Mouse (Mus musculus): ENCODE data around the gene Ahcyl2. TPM values are rescaled to one million over a fixed set of nuclear protein-coding genes. Genes with fewer than 3 reads are reported as not detected.

Ahcyl2 gene
- total RNA-seq, 2 experiments from 2014 or later, result 72.1 to 79.0 TPM

DNA sequence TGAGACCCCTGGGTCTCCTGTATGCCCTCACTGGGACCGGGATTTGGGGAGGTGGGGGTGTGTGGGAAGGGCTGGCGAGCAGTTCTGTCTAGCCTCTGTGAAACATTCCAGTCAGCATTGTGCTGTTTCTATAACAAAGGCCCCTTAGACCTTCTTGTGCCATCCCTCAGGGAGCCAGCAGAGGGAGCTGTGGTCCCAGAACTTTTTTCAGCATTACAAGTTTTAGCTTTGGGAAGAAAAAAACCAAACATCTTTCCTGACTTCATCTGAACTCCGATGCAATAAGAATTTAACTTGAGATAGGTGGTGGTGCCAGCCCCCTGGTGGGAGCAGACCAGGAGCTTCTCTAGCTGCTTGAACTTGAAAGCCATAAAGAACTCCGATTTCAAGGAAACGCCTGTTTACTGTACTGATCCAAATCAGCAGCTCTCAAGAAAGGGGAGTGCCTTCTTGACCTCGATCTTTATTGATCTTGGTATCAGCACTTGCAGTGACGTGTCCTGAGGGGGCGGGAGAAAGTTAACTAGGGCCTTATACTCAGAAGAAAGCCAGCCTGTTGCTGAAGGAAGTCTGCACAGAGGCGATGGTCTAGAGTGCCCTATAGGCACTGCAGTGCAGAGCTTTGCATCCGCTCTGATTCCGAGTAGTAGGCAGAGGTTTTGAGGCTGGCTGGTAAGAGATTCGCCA is 85.5 kb downstream of the Ahcyl2 start:
- DNase-seq, result peak; percentile 86

DNA sequence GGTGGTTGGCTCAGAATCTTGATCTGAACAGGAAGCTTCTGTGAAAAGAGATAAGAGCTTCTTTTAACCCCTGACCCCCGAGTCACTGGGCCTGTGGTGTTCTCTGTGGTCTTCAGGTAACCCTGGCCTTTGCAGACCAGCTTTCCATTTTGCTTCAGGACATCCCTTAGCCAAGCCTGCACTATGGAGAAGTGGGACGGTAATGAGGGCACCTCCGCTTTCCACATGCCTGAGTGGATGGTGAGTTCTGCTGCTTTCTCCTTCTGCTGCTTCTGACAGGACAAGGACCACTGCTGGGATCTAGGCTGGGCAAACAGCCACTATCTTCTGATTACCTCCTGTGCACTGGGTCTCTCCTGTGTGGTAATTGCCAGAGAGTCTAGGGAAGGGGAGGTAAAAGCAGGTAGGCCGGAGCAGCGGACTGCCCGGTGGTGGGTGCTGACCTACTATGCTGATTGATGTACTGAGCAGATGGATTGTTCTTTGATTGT is 86.1 kb downstream of the Ahcyl2 start:
- DNase-seq, result no peak

DNA sequence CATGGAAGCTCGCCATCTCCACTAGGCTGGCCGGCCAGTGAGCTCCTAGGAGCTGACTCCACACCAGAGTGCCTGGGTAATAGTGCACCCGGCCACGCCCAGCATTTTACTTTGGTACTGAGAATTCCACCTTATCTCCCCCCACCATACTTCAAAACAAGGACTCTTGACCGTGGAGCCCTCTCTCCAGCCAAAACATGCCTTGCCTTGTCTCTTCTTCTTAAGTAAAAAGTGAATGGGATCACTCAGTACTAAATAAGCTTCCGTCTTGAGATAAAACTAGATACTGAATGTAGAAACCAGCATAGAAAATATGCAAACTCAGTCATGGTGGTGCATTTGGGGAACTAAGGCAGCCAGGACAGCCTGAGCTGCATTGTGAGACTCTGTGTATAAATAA is 90.8 kb downstream of the Ahcyl2 start:
- DNase-seq, result no peak

DNA sequence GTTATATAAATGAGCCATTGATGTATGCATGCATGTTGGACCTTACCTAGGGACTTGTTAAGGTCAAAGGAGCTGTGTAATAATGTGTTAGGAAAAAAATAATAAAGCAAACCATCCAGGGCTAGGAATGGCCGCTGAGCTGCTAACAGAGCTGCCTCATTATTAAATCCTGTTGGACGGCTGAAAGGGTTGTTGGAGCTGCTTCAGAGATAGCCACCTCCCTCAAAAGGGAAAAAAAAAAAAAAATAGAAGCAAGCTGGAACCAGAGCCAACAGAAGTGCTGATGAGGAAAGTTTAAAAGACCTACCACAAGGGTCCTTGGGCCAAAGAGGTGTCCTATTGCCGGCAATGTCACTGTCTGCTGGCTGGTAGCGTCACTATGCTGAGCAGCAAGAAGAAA is 91.5 kb downstream of the Ahcyl2 start:
- DNase-seq, result no peak

DNA sequence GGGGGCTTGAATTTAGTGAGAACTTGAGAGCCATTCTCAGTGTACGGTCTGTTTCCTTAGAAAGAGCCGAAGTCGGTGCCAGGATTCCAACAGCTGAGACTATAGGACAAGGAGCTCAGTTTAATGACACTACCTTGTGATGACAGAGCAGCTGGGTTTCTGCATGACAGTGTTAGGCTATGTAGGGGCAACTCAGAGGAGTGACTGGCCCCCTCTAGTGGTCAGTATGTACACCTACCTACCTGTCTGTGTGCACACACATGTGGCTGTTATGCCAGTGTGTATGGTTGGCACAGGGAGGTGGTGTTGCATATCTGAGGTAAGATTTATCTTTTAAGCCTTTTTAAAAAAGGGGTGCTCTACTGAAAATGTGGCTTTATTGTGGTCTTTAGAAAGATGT is 92.4 kb downstream of the Ahcyl2 start:
- no peak for DNase-seq

DNA sequence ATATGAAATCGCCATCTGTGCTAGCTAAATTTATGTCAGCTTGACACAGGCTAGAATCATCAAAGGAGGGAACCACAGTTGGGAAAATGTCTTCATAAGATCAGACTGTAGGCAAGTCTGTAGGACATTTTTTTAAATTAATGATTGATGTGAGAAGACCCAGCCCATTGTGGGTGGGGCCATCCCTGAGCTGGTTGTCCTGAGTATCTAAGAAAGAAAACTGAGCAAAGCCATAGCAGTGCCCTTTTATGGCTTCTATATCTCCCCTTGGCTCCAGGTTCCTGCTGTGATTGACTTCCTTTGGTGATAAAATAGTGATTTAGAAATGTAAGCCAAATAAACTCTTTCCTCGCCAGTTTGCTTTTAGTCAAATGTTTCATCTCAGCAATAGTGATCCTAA is 97.1 kb downstream of the Ahcyl2 start:
- DNase-seq, result no peak

DNA sequence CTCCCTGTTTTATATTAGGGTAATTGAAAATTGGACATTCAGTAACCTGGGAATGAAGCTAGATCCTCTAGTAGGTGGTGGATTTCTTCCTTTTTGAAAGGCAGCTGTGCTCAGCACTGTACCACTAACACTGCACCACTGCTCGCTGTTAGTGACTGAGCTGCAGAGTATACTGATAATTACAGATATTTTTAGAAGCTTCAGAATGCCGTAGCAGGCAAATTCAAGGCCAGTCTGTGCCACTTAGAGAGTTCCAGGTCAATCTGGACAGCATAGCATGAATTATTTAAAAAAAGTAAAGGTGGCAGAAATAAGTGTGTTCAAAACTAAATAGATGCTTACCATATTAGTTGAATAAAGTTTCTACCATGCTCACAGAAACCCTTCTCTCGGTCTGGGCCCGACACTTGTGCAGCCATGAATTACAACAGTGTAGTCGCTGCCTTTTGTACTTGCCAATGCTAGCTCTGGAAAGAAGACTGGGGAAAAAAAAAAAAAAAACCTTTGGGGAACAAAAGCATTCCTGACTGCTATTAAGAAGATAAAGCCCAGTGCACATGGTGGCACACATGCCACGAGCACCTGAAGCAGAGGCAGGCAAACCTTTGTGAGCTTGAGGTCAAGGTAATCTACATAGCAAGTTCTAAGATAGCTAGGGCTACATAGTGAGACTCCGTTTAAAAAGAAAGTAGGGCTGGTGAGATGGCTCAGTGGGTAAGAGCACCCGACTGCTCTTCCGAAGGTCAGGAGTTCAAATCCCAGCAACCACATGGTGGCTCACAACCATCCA is 99.3 kb downstream of the Ahcyl2 start:
- no peak for DNase-seq

DNA sequence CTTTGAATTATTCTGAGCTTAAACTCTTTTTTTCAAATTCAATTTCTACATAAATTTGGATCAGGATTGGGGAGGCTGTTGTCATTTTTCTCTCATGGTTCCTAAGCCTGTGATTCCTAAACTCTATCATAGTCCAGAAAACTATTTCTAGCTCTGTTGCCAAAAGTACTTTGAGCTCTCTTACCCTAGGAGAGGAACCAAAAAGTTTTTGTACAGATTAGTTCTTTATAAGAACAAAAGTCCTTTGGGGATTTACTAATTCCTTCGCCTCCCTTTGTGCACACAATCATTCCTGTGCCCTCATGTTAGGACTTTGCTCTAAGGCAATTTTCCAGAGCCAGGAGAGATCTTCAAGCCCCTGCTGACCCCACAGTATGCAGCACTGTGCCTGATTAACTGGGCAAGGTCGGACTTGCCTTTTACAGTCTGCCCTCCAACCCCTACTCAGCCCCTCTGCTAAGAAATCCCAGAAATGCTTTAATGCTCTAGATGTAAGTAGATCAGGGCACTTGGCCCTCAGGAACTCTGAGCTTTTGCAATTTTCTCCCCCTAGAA is 100.6 kb downstream of the Ahcyl2 start:
- DNase-seq, result no peak

DNA sequence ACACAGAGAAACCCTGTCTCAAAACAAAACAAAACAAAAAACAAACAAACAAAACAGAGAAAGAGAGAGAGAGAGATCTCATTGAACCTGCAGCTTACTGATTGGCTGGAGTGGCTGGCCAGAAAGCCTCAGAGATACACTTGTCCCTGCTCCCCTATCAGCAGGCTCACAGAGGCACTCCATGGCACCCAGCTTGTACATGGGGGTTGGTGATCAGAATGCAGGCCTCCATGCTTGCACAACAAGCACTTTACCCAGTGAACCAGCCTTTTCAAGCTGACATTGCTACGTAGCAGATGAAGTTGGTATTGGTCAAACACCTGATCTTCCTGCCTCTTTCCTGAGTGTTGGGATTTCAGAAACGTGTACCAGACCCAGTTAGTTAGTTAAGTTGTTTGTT is 105.8 kb downstream of the Ahcyl2 start:
- no peak for DNase-seq

DNA sequence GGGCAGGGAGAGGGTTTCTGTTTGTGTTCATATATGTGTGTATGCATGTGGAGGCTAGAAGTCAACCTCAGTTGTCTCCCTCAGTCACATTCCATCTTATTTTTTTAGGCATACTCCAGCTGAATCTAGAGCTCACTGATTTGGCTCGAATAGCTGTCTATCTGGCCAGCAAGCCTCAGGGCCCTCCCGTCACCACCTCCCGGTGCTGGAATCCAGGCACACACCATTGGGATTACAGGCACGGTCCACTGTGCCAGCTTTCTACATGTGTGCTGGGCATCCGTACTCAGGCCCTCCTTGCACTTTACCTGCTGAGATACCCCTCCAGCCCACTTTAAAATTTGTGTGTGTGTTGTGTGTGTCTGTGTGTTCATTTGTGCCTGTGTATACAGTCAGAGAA is 107.8 kb downstream of the Ahcyl2 start:
- DNase-seq, result peak; percentile 53

DNA sequence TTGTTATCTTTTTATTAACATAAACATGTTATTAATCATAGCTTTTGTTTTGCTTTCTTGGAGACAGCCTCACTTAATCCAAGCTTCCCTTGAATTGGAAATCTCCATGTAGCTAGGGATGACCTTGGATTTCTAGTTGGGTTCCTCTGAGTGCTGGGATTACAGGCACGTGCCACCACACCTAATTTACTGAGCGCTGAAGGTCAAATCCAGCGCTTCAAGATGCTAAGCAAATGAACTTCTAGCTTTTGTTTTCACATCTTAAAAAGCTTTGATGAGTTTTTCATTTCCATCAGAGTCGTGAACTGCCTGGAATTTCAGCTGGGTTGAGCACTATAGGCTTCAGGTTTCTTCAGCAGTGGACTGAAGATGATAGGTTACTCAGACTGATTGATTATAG is 109.0 kb downstream of the Ahcyl2 start:
- DNase-seq, result no peak

DNA sequence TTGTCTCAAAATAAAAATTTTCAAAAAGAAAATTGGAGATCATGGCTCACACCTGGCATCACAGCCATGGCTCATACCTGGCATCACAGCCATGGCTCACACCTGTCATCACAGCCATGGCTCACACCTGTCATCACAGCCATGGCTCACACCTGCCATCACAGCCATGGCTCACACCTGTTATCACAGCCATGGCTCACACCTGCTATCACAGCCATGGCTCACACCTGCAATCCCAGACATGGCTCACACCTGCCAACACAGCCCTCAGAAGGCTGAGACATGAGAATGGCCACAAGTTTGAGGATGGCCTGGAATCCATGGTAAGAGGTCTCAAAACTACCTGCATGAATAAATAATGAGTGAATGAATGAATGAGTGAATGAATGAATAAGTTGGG is 111.8 kb downstream of the Ahcyl2 start:
- DNase-seq, result no peak

DNA sequence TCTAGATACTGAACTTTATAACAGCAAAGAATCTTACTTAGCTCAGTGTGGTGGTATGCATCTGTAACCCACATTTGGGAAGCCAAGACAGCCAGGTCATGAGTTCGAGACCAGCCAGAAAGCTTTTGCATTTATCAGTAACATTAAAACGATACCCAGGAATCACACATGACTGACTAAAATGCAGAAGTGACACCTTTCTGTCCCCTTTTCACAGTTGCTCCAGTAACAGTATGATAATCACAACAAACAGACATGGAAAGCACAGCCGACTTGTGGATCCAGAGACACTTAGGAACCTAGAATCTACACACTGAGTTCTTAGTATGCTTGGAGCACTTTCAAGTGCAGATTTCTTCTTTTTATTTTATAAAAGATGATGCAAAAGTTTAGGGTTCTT is 113.0 kb downstream of the Ahcyl2 start:
- no peak for DNase-seq

DNA sequence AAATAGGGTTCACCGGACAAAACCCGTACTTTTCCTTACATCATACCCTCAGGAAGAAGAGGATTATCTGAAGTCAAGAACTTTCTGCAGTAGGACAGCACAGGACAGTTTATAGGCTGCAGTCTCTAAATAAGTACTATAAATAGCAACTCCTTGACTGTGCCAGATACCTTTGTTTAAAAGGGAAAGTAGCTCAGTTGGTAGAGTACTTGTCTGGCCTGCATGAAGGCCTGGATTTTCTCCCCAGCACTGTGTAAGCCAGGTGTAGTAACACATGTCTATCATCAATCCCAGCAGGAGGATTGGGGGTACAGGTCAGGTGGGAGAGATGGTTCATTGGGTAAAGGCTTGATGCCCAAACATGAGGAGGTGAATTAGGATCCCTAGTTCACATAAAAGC is 114.1 kb downstream of the Ahcyl2 start:
- DNase-seq, result no peak

DNA sequence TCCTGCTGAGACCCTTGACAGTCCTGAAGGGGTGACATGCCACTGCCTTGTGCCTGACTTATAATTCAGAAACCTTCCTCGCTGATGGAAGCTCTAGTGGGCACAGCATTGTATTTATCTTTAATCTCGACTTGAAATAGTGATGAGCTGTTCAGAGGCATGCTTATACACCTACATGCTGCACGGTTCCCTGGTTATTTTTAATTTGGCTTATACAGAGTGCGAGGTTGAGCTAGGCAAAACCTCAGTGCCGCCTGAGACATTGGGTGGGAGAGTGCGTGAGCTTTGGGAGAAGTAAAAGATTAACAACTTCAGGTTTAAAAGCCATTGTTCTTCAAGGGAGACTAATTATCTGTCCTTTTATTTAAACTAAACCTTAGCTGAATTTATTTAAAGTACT is 115.1 kb downstream of the Ahcyl2 start:
- DNase-seq, result no peak

DNA sequence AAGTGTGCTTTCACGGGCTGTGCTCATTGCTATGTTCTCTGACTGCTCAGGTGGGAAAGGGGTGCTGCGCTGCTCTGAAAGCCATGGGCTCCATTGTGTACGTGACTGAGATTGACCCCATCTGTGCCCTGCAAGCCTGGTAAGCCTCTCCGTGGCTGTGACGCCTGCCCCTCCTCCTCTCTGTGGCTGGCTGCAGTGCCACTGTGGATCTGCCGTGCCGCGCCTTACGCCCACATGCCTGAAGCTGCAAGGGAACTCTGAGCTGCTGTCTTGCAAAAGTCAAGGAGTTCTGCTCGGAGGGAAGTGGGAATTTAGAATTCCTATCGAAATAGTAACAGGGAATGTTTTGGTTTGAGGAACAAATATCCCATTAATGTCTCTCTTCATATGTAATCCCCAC is 123.3 kb downstream of the Ahcyl2 start:
- no peak for DNase-seq

DNA sequence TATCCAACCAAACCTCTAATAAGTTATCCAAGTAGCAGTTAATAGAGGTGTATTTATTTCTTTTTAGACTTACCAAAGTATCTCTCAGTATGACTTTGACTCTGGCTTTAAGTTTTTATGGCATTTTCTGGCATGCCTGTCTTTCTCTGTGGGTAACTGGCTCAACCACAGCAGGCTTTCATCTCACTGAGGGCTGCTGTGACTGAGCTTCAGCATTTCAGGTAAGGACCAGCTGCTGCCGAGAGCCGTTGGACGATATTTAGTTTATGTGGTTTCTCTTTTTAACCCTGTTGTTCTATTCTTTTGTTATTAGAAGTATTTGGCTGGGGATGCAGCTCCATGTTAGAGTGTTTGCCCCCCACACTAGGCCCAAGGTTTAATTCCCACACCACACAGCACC is 129.2 kb downstream of the Ahcyl2 start:
- no peak for DNase-seq

DNA sequence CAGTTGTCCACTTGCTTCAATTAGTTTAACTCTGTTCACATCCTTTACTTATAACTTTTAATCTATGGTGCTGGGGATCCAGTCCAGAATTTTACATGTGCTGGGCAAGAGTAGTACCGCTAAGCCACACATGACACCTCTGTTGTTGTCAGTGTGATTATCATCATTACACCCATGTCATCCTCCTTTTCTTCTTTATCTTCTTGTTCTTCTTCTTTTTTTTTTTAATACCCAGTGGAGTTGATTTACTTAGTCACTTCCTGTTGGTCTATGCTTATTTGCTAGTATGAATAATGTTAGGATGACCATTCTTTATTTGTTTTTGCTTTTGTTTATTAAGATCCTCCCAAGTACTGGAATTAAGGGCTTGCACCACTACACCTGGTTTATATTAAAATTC is 133.6 kb downstream of the Ahcyl2 start:
- no peak for DNase-seq

DNA sequence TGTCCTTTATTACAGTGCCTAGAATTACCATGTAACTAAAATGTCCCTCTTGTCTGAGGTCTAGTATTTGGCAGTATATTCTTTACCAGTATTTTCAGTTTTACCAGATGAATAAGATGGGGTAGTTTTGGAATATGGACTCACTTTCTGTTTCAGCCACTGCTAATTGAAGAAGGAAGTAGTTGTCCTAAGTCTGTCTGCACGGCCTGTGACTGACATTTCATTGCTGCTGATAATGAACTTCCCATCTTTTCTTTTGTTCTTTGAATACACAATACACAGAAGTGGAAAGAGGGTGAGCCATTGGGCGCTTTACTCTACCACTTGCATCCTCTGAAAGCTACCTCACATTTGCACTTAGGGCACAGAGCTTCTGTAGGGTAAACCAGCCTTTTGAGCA is 134.4 kb downstream of the Ahcyl2 start:
- DNase-seq, result no peak

DNA sequence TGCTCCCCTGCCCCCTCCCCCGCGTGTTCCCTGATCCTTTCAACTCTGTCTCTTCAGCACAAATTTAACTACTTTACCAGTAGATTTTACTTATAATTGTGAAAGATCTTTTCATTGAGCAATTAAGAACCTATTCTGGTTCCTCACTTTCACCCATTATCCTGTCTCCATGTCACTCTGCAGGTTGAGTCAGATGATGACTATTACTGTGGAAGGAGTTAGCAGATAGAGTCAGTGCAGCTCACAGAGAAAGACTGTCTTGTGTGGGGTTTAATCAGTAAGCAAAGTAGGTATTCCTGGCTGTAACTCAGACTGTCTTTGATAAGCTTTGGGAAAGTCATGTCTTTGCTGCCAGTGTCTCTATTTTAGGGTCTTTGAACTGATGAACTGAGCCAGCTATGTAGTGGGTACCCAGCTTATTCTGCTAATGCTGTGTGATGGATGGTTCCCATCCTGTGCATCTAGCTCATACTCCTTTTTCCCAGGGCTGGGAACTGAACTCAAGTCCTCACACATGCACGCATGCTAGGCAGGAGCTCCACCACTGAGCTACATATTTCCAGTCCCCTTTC is 135.6 kb downstream of the Ahcyl2 start:
- DNase-seq, result no peak

DNA sequence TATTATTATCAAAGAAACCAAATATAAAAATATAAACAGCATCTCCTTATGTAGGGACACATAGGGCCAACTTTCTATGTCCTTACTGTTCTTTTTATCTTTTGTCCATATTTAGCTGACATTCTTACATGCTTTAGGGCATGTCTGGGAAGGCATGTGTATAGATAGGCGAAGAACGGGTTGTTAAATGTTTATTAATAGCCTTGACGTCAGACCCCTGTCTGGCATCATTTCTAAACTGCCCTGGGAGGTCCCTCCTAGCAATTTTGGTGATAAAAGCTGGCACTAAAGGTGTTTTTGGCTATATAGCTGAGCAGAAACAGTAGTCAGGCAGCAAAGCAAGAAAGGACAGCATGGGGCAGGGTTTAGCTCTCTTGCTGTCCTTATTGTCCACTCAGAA is 136.5 kb downstream of the Ahcyl2 start:
- no peak for DNase-seq

DNA sequence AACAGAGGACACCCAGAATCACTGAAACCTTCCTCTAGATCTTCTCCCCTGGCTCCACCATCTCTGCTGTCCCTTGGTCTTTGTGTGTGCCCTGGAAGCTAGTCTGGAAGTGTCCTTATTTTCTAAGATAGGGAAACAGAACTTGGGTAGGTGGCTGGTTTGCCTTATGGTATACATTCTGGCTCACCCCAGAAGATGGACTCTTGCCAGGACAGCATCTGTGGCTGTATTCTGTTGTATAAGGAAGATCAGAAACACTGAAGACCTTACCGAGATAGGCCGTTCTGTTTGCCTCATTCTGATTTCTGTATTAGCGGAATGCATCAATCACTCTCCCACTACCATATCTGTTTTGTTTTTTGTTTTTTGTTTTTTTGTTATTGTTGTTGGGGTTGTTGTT is 142.8 kb downstream of the Ahcyl2 start:
- DNase-seq, result no peak

DNA sequence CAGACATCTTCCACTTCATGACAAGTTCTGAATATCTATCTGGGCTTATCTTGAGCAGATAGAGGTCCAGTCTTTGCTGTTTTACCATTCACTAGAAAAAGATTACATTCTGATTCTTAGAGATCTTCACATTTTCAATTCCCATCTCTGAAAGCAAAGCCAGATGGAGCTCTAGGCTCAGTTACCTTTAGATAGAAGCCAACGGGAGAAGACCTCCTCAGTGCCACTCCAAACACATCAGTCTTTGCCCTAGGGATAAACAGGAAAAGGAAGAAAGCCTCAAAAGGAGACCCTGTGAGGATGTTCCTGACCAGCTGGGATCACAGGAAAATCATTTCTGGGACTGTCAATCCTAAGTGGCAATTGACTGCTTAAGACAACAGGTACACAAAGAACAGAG is 145.9 kb downstream of the Ahcyl2 start:
- no peak for DNase-seq

All from adrenal gland, postnatal 10 days (tissue).